Mouse (Mus musculus) urinary bladder, postnatal 14 days (tissue): ENCODE data around the gene Lrch1.

ENCODE experiments used
- DNase-seq: peaks from one replicate; pipeline ENCODE4 v3.0.0; 2021; ENCODE audit warnings: low spot score

The Lrch1 gene

DNA sequence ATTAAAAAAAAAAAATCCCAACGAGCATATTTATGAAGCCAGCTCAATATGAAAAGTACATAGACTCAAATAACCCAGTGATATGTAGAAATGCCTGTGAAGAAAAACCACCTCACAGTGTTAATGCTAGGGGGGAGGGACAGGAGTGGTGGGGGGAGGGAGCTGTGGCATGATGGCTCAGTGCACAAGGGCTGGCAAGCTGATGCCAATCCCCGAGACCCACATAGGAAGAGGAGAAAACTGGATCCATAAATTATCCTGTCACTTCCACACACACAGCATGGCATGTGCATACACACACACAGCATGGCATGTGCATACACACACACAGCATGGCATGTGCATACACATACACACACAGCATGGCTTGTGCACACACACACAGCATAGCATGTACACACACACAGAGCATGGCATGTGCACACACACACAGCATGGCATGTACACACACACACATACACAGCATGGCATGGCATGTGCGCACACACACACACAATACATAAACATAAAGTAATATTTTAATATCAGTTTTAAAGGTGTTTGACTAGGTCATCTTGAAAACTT is 54.5 kb downstream of the Lrch1 start:
- no peak for DNase-seq

DNA sequence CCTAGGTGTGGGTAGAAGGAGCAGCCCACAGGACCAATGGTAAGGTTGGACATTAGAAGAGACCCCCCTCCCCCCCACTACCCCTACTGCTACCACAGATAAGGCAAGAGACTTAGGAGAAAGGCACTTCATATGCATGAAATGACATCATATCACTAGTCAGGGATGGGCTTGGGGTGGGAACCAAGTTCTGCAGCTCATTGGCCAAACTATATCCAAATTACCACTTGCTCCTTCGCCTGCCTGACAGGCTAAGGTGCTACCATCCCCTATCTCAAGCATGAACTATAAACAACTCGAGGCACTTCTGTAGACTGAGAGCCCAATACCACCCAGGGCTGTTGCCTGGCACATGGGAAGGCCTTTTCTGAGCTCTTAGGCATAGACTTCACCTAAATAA is 58.4 kb downstream of the Lrch1 start:
- no peak for DNase-seq

DNA sequence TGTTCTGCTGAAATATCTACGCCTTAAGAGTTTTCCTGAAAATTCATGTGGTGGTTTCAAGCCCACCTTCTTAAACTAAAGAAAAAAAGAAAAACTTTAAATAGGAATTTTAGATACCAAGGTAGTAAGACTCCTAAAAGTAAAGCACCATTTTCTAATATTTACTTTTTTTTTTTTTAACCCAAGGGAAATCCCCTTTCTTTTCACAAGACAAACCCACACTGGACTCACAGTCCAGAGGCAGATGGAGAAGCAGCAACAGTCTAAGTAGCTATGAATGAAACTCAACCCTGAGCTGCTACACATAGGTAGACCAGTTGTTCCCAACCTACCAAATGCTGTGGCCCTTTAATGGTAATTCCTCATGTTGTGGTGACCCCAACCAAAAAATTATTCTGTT is 59.6 kb downstream of the Lrch1 start:
- DNase-seq: no peak

DNA sequence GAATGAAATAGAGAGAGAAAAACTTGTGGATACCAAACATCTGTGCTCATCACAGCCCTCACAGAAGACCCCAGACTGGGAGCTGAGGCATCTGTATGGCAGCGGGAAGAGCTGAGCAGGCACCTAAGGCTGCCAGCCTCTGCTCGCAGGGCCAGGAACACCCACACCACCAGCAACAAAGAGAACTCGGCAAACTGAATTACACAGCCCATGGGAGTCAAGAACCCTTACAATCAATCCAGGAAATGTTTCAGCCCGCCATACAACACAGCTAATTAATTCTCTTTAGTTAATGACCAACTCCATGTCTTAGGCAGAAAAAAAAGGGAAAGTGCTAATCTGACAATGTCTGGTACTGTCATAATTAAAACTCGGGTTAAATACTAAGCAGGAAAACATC is 61.2 kb downstream of the Lrch1 start:
- no peak for DNase-seq

DNA sequence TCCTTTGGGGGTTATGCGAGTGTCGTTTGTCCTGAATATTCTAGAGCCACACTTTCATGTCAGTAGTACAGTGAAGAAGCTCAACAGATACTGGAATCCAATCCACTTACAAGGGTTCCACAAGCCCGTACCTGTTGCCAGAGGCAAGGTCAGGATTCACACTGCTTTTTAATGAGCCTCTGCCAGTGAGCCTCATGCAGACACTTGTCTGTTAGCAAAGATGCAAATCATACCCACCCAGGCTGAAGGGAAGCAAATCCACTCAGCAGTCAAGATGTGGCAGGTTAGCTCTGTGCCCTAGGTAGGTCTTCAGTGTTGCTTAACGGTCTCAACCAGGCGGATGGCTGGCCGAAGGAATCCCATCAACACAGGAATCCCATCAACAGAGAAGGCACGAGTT is 62.8 kb downstream of the Lrch1 start:
- DNase-seq: no peak

DNA sequence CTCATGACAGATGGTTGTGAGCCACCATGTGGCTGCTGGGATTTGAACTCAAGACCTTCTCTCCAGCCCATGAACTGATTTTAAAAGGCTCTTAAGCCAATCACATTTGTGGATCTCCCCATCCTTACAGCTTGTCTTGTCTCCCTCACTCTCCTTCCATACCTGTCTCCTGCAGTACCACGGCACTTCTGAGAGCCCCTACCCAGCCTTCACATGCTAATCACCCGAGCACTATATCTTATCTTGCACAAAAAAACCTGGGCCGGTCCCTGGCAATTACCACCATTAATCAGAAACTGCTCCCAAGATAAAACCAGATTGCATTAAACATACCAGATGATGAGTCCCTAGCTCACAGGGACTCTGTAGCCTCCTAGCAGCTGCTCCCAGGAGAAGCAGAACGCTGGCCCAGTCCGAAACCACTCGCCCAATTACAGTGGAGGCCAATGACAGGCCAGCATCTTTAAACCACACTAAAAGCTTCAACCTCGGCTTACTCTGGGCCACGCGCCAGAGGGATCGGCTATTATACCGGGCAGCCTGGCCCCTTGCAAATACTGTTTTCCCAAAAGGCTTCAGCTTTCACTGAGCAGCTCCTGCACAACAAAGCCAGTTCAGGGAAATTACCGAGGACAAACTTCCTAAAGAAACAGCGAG is 63.5 kb downstream of the Lrch1 start:
- peak; percentile 74 for DNase-seq

DNA sequence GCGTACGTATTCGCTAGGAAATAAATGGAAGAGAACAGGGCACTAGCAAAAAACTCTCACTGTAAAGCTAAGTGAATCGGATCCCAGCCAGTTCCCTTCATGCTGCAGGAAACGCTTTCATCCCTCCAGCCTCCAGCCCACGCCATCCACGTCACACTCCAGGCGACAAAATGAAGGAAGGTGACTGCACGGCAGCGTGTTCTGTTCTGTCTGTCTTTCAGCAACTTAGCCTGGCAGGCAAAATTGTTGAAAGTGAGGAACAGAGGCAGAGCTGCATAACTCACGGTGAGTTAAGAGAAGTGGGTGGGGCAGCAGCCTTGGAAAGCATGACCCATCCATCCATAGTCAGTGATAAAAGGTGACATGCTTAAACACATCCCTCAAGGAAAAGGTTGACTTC is 64.5 kb downstream of the Lrch1 start:
- DNase-seq: no peak

DNA sequence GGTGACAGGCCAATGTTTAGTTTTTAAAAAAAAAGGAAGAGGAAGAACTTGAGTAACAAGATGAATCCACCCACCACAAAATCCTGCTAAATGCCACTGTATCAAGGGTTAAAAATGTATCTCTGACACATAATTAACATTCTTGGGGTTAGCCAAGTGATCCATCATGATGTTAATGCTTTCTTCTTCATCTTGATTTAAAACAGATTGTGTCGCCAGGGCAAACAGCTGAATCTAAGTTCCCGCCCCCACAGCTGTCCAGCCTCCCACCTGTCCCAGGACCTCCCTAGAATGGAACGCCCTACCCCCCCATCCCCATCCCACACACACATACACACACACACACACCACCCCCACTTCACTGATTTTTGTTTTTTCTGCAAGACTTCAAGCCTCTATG is 64.9 kb downstream of the Lrch1 start:
- DNase-seq: no peak

DNA sequence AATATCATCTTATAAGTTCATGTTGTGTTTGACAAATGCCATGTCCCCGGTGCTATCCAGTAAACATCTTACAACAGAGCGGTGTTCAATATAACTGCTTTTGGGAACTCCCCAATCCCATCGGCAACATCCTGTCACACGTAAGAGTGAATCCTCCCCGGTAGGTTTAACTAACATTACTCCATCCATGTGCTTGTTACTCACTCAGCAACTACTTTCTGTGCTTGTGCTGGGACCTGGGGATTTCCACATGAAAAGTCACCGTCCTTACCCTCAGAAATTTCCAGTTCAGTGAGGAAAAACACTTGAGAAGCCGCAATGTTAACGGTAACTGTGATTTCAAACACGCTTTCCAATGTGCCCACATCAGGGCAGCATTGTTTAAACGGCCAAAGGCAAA is 66.8 kb downstream of the Lrch1 start:
- no peak for DNase-seq

DNA sequence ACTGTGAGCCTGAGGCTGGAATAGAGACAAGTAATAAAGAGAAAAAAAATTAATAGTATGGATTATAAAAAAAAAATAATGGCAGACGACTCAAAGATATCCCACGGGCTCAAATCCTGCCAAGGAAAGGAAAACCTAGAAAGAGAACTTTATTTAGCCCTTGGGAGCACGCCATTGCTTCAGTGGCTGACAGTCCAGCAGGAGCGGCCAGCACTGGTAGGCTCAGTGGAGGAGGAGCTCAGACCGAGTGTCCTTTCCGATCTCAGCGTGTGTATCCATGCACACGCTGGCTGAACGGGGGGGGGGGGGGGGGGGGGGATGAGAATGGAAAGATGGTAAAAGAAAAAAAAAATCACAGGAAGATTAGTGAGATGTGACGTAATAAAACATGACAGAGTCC is 68.2 kb downstream of the Lrch1 start:
- no peak for DNase-seq

DNA sequence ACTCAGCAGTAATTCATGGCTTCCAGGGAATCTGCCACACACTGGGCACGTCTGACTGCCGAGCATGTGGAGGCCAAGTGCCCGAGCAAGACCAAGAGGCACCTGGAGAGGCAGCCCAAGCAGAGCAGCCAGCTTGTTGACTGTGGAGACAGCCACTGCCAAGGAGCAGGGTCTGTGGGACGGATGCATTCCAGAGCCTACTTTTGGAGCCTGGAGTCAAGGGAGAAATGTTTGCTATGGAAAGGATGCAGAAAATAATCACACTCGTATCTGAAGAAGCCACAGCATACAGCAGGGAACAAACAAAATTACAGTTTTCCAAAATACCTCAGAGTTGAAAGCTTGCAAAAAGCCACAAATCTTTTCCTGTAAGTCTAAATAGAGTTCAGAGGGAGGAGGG is 70.4 kb downstream of the Lrch1 start:
- DNase-seq: no peak

DNA sequence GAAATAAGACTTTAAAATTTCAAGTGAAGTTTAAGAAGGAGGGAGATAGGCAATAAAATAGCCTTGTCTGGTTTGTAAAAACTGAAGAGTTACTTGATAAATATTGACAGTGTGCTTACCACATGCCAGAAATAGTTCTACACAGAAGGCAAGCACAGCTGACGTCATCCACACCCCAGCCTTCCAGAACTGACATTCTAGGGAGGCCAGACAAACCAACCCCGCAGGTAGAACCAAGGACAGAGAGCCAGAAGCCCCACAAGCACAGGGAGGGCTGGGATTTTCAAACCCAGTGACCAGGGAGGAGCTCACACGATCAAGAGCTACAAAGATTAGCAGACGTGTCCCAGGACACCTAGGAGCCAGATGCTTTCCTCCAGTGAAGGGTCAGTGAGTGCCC is 76.5 kb downstream of the Lrch1 start:
- peak; percentile 59 for DNase-seq

DNA sequence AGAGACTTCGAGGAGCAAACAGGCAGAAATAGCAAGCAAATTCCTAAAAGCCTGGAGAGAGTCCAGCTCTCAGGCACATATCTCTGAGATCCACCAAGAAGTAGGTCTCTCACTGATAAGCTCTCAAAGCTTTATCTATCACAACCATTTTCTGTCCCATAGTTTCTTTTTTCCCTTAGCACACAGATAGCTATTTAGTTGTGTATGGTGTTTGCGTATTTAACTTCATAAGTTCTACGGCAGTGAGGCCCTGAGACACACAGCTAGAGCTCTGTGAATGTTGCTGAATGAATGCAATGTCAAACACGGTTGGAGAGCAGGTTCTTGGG is 78.8 kb downstream of the Lrch1 start:
- no peak for DNase-seq

DNA sequence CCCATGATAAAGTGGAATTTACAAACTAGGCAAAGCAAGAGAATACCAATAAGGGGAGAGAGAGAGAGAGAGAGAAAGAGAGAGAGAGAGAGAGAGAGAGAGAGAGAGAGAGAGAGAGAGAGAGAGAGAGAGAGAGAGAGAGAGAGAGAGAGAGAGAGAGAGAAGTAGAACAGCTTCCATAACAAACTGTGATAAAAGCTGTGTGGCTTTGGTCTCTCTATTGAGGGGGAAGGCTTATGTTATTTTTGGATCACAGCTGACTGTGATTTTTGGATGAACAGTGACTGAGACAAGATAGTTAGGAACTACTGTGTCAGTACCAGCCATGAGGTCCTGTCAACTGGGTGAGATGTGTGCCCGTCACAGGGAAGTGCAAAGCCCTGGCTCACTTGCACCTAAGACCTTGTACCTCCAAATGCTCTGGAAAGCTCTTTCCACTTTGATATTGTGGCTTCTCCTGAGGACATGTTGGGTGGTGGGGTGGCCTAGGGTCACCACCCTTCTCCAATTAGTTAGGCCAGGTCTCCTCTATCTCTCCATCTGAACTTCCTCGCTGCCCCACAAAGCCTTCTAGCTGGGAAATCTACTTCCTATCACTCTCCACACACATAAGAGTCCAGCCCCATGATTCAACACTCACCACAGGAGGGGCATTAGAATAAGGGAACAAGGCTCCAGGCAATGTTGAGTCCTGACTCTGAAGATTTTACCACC is 79.3 kb downstream of the Lrch1 start:
- DNase-seq: no peak

DNA sequence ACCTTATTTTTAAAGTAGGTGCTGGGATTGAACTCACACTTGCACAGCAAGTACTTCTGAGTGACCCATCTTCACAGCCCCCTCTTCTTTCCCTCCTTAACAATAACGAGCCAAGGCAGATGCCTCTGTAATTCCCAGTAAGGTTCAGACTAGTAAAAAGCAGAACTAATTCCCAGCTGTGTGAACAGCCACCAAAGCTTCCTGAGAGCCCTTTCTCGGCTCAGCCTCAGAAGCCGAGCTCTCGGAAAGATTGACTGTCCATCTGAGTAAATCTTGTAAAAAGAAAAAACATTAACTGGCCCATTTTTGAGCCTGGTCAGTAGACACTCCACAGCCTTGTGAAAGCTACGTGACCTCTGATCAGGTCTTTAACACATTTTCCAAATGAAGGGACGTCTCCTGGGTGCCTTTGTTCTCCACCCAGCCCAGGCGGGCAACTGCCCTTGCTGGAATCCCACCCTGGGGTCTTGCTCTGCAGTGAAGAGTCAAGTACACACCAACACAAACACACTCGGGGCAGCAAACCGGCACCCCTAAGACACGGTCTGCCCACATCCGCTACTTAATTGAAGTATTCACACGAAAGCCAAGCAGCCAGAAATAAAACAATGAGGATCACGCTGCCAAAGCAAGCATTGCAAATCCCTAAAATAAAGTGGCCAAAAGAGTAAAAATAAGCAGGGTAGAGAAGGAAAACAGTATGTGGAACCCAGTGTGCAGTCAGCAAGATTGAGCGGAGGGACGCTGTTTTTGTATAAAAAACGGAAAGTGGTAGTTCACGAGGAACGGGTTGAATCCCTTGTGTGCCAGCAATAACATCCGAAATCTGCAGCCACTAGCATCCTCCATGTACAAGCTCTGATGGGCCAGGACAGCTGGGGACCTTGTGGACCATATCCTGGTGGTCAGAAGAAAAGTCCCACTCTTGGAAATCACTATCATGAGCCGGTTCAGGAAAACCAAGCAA is 80.3 kb downstream of the Lrch1 start:
- DNase-seq: no peak

DNA sequence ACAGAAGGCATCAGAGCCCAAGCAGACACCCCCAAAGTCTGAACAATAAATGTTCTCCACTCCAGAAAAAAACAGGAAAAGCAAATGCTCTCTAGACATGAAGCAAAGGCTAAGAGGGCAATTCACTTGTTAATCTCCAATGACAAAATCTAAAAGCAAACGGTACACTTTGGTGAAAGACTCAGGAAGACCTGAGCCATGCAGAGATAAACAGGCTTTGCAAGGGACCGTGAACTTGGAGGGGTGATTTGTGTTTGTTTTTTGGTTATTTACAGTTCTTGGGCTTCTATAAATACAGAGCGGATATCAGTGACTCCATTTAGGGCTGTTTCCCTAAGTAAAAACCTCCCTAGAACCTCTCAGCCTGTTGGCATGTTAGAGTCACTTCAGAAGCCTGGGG is 81.9 kb downstream of the Lrch1 start:
- no peak for DNase-seq

DNA sequence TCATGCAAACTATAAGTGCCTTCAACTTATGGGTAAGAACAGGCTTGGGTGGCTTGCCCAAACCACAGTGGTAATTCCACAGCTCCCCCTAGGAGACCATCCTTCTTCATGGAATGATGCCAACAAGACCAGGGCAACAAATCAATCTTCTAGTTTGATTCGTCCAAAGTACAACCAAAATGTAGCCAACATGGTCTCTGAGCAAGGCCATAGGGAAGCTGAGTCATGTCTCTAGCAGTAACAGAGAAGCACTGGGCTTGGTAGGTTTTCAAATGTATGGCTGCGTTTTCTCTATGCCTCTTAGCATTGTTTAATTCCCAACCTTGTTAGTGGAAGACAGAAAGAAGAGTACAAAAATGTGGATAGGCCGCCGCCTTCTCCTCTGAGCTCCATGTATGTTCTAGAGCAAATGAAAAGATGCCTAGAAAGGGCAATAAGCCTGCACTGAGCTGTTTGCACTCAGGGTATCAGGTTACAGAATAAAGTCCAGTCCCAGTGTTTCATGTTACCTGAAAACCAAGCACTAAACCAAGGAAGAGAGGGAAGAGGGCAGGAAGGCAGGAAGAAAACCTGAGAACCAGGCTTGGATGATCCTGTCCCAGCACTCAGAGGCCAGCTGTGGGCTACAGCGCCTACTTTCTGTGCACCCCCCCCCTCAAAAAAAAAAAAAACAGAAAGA is 82.7 kb downstream of the Lrch1 start:
- DNase-seq: no peak

DNA sequence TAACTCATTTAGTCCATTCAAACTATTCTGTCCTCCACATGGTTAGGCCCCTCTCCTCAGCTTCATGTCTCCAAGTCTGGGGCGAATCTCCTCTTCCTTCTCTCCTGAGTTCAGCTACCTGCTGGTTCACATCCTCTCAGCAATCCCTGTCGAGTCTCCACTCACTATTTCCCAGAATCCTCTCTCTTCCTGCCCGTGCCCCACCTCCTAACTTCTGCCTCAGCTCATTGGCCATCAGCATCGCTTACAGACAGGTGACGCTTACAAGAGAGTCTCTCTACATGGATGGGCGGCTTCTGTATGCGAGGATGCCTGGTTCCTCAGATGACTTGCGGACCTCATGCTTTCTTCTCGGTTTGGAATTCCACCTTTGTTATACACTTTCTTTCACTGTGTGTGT is 86.2 kb downstream of the Lrch1 start:
- no peak for DNase-seq

DNA sequence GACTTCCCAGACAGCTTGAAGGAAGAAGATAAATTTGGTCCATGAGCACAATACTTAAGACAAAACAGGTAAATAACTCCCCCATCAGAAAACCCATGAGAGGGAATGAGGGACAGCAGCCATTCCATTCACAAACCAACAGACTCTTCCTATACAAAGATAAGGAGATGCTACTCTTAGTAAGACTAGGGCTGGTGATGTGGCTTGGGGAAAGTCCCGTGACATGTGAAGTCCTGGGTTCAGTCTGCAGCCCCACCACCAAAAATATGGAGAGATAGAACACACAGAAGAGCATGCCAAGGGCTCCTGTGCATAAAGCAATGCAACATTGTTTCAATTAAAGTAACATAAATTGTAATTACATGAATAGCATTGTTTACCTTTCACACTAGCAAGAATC is 88.5 kb downstream of the Lrch1 start:
- DNase-seq: no peak

DNA sequence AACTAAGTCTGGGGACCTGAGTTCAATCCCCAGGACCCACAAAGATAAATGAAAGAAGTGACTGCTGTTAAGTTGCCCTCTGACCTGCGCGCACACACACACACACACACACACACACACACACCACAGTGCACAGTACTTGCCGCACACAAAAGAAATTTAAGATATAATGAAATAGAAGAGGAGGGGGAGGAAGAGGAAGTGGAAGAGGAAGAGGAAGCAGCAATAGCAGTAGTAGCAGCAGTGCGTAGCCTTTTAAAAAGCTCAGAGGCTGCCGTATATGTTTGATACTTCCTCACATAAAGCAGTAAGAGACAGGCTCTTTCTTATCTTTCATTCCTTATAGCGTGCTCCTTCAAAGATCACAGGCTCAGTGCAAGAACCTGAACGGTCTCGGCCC is 92.2 kb downstream of the Lrch1 start:
- no peak for DNase-seq

DNA sequence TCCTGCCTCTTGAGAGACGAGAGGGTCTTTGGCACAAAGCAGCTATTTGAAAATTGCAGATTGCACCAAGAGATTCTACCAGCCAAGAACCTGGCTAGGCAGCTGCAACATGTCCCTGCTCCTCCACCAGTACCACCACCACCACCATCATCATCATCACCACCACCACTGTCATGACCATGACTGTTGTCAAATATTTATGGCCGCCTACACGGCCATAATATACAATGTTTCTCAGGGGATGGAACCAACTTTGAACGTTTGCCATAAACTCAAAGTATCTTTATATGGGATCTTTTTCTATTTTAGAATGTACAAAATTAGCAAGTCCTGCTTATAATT is 93.9 kb downstream of the Lrch1 start:
- no peak for DNase-seq
